25 mouse cellular contexts compared by ENCODE assay signal in genomic region chr5:146435316-146435715, GRCm38 (mm10). TPM values are rescaled to one million over a fixed set of nuclear protein-coding genes. Genes with fewer than 3 reads are reported as not detected.
DNase-seq lines count a peak whose midpoint lies in the region; ATAC-seq lines count a peak whose summit lies in the region.
"Had no signal": no experiment of that assay in that cellular context is flagged by ENCODE, and none has a peak within 500 bp of the region (broad histone marks: within the 10 kb centered on the region; RNA-seq: fewer than 3 reads in every experiment).

No protein-coding gene starts in this region.

- H3K36me3 ChIP-seq in midbrain, embryonic 11.5 days (ENCODE audit: control insufficient read depth, insufficient read depth, low read length): peaks cover 2% of the 10 kb centered on the region; the same call in 1 of the 2 replicates
- H3K36me3 ChIP-seq in midbrain, embryonic 15.5 days (replicated peaks): no peaks in the 10 kb centered on the region; the same call in 1 of the 2 replicates
- H3K36me3 ChIP-seq: G1E had no signal

- no peaks in the 10 kb centered on the region for H3K4me1 ChIP-seq in midbrain, embryonic 11.5 days (ENCODE audit: control insufficient read depth, insufficient read depth, low read length)
- no peaks in the 10 kb centered on the region for H3K4me1 ChIP-seq in midbrain, embryonic 15.5 days
- H3K4me1 ChIP-seq: embryonic facial prominence, embryonic 10.5 days; embryonic facial prominence, embryonic 12.5 days; forebrain, embryonic 13.5 days; forebrain, embryonic 15.5 days had no signal

- H3K4me3 ChIP-seq in midbrain, embryonic 11.5 days (ENCODE audit: low read depth, low read length): no peak overlapping the region
- no peak overlapping the region for H3K4me3 ChIP-seq in midbrain, embryonic 15.5 days
- H3K4me3 ChIP-seq: embryonic facial prominence, embryonic 10.5 days; embryonic facial prominence, embryonic 12.5 days; forebrain, embryonic 13.5 days; forebrain, embryonic 15.5 days had no signal

- peak; percentile 83 for DNase-seq in heart, adult 11 months
- no peak for DNase-seq in heart, adult 9 months (ENCODE audit: low spot score in 2 of 2)
- peak; percentile 59 for DNase-seq in midbrain, embryonic 11.5 days (ENCODE audit: low spot score, missing footprints)
- DNase-seq in R1 (ENCODE audit: low read depth, low spot score): peak; percentile 27
- DNase-seq: adrenal gland, adult 8-10 months; adrenal gland, postnatal 14 days; adrenal gland, postnatal 36 days; B cell, adult 2 months; cerebellum, adult 11-12 months; cerebellum, adult 2 months; cerebellum, adult 9-10 months; cerebellum, postnatal 10 days; cerebellum, postnatal 25 days; forebrain, postnatal 0 days had no signal

- no peak overlapping the region for H3K9ac ChIP-seq in midbrain, embryonic 11.5 days (ENCODE audit: low read length)
- H3K9ac ChIP-seq in midbrain, embryonic 15.5 days: no peak overlapping the region
- H3K9ac ChIP-seq: embryonic facial prominence, embryonic 12.5 days; forebrain, embryonic 13.5 days; forebrain, embryonic 15.5 days; forebrain, postnatal 0 days had no signal

- ATAC-seq in midbrain, embryonic 11.5 days (ENCODE audit: low FRiP score): no peak
- ATAC-seq in midbrain, embryonic 15.5 days (replicated peaks): no peak
- ATAC-seq: activated CD4-positive, CD25-positive, alpha-beta regulatory T cell, adult 4 months; CD4-positive, CD25-positive, alpha-beta regulatory T cell, adult 4 months; forebrain, embryonic 13.5 days; forebrain, embryonic 15.5 days; forebrain, postnatal 0 days had no signal

- peaks cover 2% of the 10 kb centered on the region; the same call in 1 of the 2 replicates for H3K9me3 ChIP-seq in midbrain, embryonic 11.5 days (ENCODE audit: control insufficient read depth, low read length)
- no peaks in the 10 kb centered on the region for H3K9me3 ChIP-seq in midbrain, embryonic 15.5 days
- H3K9me3 ChIP-seq: embryonic facial prominence, embryonic 12.5 days; forebrain, embryonic 13.5 days; forebrain, embryonic 15.5 days had no signal

- no peak overlapping the region for H3K27ac ChIP-seq in midbrain, embryonic 11.5 days (ENCODE audit: low read depth, low read length)
- H3K27ac ChIP-seq in midbrain, embryonic 15.5 days: no peak overlapping the region
- H3K27ac ChIP-seq: embryonic facial prominence, embryonic 10.5 days; embryonic facial prominence, embryonic 12.5 days; forebrain, embryonic 13.5 days; forebrain, embryonic 15.5 days had no signal

- no peaks in the 10 kb centered on the region for H3K27me3 ChIP-seq in midbrain, embryonic 11.5 days (ENCODE audit: control insufficient read depth, insufficient read depth, low read length)
- H3K27me3 ChIP-seq in midbrain, embryonic 15.5 days (replicated peaks): no peaks in the 10 kb centered on the region
- H3K27me3 ChIP-seq: embryonic facial prominence, embryonic 12.5 days; forebrain, embryonic 13.5 days; forebrain, embryonic 15.5 days had no signal

- WGBS in midbrain, embryonic 11.5 days: 95% methylated on average over 16 of the region's 16 CpGs
- 91% methylated on average over 16 of the region's 16 CpGs for WGBS in midbrain, embryonic 15.5 days

- no peak overlapping the region for H3K4me2 ChIP-seq in midbrain, embryonic 11.5 days
- H3K4me2 ChIP-seq in midbrain, embryonic 15.5 days: no peak overlapping the region
- H3K4me2 ChIP-seq: embryonic facial prominence, embryonic 12.5 days; forebrain, embryonic 13.5 days; forebrain, embryonic 15.5 days had no signal

RNA-seq across cellular contexts. Expression of gene Gm6408, which starts 46.4 kb away (rescaled TPM):
- polyA plus RNA-seq in midbrain, embryonic 11.5 days (2014; fragmentation: Nextera tagmentation; extraction: Ambion mirVana): not detected in 2 replicates
- polyA plus RNA-seq in midbrain, embryonic 15.5 days (2015; fragmentation: Nextera tagmentation; extraction: Ambion mirVana): not detected in 2 replicates
- polyA plus RNA-seq: activated CD4-positive, CD25-positive, alpha-beta regulatory T cell, adult 4 months; CD4-positive, CD25-positive, alpha-beta regulatory T cell, adult 4 months; embryonic facial prominence, embryonic 10.5 days; embryonic facial prominence, embryonic 12.5 days; embryonic facial prominence, embryonic 14.5 days; forebrain, embryonic 11.5 days; forebrain, embryonic 13.5 days; forebrain, embryonic 15.5 days; forebrain, postnatal 0 days; G1E had no signal

RNA-seq across cellular contexts. Expression of gene Wasf3, which starts 50.5 kb away (rescaled TPM):
- polyA plus RNA-seq in midbrain, embryonic 11.5 days (2014; fragmentation: Nextera tagmentation; extraction: Ambion mirVana): 6.3 and 6.4 TPM in 2 replicates
- 18.5 and 18.8 TPM in 2 replicates for polyA plus RNA-seq in midbrain, embryonic 15.5 days (2015; fragmentation: Nextera tagmentation; extraction: Ambion mirVana)
- polyA plus RNA-seq: activated CD4-positive, CD25-positive, alpha-beta regulatory T cell, adult 4 months; CD4-positive, CD25-positive, alpha-beta regulatory T cell, adult 4 months; G1E had no signal

RNA-seq across cellular contexts. Expression of gene Gm6370, which starts 55.8 kb away (rescaled TPM):
- polyA plus RNA-seq in midbrain, embryonic 11.5 days (2014; fragmentation: Nextera tagmentation; extraction: Ambion mirVana): not detected in 2 replicates
- not detected in 2 replicates for polyA plus RNA-seq in midbrain, embryonic 15.5 days (2015; fragmentation: Nextera tagmentation; extraction: Ambion mirVana)
- polyA plus RNA-seq: activated CD4-positive, CD25-positive, alpha-beta regulatory T cell, adult 4 months; CD4-positive, CD25-positive, alpha-beta regulatory T cell, adult 4 months; cerebellum, adult 2 months; cortical plate, adult 2 months; embryonic facial prominence, embryonic 10.5 days; embryonic facial prominence, embryonic 12.5 days; embryonic facial prominence, embryonic 14.5 days; forebrain, embryonic 11.5 days; forebrain, embryonic 13.5 days; forebrain, embryonic 15.5 days; forebrain, postnatal 0 days; G1E had no signal

Comparison
In these comparisons a context has a peak if more than half of its experiments do, and no peak if none do; other contexts are left out.
1. DNase-seq: peak in heart, adult 11 months (single experiment), midbrain, embryonic 11.5 days (single experiment) and R1 (single experiment); none in heart, adult 9 months (0 of 2).